Mouse (Mus musculus) myocyte (in vitro differentiated cells): Measurements from ENCODE around the gene S100pbp.

Experiments used
- E2F4 ChIP-seq: IDR thresholded peaks from one replicate; pipeline ENCODE4 v1.6.1; 2011; ENCODE audit warnings: mild to moderate bottlenecking, control low read depth, moderate library complexity; ENCODE audit not compliant: insufficient read depth
- MYOG ChIP-seq, 3 experiments: IDR thresholded peaks; one replicate each; pipeline ENCODE4 v1.6.1; 2011; ENCODE audit warnings: control low read depth in 2 of 3, low read depth in 2 of 3, mild to moderate bottlenecking in 2 of 3; ENCODE audit not compliant: insufficient read length in 2 of 3, control insufficient read depth in 1 of 3, insufficient read depth in 1 of 3
- POLR2A ChIP-seq: IDR thresholded peaks from one replicate; pipeline ENCODE4 v1.6.1; 2011; ENCODE audit warnings: low read depth, mild to moderate bottlenecking, control low read depth, moderate library complexity; ENCODE audit not compliant: insufficient read length
- POLR2AphosphoS2 ChIP-seq: IDR thresholded peaks from one replicate; pipeline ENCODE4 v1.6.1; 2011; ENCODE audit warnings: low read depth, control low read depth; ENCODE audit not compliant: insufficient read length
- TCF12 ChIP-seq: IDR thresholded peaks from one replicate; pipeline ENCODE4 v1.6.1; 2011; ENCODE audit warnings: mild to moderate bottlenecking, control low read depth; ENCODE audit not compliant: poor library complexity, insufficient read depth, severe bottlenecking
- TCF3 ChIP-seq: IDR thresholded peaks from one replicate; pipeline ENCODE4 v1.6.1; 2011; ENCODE audit warnings: low read depth, control low read depth; ENCODE audit not compliant: insufficient read length
- USF1 ChIP-seq: IDR thresholded peaks from one replicate; pipeline ENCODE4 v1.6.1; 2011; ENCODE audit warnings: low read depth, mild to moderate bottlenecking, control low read depth, moderate library complexity

DNA sequence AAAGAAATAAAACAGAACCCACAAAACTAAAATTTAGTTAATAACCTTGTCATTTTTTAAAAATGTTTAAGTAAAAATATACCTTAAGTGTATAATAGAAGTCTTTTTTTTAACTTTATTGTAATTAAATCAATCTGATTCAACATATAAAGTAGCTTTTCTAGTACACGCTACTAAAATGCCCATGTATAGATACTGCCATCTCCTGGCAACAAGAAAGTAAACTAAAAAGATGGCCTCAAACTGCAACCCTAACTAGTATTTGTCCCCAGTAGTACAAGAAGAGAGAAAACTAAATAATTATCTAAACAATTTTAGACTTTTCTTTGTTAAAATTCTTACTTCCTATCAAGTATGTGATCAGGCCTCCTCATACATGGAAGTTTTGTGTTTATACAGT, 10.0 kb downstream of the S100pbp start:
- TF ChIP-seq TCF12 (no peak), POLR2AphosphoS2 (no peak), TCF3 (no peak), E2F4 (no peak), POLR2A (no peak), MYOG (IDR thresholded peaks at IDR 0.05; ENCODE audit: control insufficient read depth in 1 of 3, insufficient read depth in 1 of 3, insufficient read length in 2 of 3, low read depth in 2 of 3) (no peak), USF1 (no peak)
